Mouse (Mus musculus) liver, embryonic 18 days (tissue): ENCODE measurements around the gene Rnf216. TPM values are rescaled to one million over a fixed set of nuclear protein-coding genes. Genes with fewer than 3 reads are reported as not detected.

Experiments used
- polyA plus RNA-seq: library from polyadenylated mRNA; depleted of rRNA; stranded (reverse); fragments of >200 nt; gene quantifications from 2 replicates; pipeline ENCODE4 v1.2.3, GENCODE M21; 2012; rRNA removed

Rnf216 gene
- polyA plus RNA-seq: 6.8 and 9.0 TPM in 2 replicates

DNA sequence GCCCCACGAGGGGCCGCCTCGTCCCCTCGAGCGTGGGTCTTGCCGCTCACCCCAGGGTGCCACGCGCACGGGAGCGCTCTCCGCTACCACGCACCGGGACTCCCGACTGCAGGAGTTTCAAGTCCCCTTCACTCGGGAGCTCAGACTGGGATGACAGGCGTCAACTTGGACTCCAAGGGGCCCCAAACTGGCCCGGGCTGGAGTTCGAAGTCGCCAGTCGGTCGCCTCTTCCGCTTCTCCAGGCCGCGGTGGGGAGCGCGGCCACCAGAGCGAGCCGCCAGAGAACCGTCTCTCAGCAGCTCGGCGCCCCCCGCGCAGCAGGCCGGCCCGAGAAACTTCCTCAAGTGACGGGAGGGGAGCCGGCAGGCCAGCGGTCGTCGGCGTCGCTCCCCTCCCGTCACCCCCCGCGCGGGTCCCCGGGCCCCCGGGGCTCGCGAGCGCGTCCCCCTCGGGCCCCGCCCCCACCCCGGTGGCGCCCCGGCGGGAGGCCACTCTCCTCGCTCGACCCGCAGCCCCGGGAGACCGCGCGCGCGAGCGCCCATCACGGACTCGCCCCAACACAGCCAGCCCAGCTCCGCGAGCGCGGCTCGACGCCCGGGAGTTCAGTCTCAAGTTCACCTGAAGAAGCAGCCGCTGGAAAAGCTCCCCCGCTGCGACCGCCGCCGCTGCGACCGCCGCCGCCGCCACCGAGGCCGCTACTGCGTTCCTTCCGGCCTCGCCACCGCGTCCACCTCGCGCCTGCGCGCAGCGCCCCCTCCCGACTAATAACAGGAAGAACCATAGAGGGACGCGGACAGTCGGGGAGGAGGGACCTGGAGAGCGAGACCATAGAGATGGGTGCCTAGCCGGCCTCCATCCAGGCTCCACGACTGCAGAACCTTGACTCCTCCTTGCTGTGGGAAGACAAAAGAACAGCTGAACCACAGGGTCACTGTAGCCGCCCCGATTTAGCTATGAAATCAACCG, at the start of gene Rnf216:
Rnf216 (minus strand) TSS at position 714 of the 966 bp plus-strand sequence.

DNA sequence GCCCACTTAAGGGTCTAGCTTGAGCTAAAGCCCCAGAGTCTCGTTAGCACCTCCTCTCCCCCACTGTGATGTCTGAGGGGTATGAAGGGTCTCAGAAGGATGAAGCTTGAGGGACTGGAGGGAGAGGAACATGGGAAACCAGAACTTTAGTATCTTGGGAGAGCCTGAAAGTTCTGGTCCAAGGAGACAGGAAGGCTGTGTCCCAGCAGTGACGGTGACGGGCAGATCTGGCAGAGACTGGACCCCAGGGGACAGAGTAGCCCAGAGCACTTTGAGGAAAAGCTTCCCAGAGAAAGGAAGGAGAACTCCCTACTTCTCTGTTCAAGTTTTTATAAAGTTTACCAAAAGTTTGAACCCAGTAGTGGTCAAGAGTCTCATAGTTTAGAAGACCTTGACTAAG, 34.7 kb upstream of the Rnf216 start, which contains the start of gene Olfr718-ps1:
Olfr718-ps1 (minus strand) TSS at position 101 of the 400 bp plus-strand sequence.

DNA sequence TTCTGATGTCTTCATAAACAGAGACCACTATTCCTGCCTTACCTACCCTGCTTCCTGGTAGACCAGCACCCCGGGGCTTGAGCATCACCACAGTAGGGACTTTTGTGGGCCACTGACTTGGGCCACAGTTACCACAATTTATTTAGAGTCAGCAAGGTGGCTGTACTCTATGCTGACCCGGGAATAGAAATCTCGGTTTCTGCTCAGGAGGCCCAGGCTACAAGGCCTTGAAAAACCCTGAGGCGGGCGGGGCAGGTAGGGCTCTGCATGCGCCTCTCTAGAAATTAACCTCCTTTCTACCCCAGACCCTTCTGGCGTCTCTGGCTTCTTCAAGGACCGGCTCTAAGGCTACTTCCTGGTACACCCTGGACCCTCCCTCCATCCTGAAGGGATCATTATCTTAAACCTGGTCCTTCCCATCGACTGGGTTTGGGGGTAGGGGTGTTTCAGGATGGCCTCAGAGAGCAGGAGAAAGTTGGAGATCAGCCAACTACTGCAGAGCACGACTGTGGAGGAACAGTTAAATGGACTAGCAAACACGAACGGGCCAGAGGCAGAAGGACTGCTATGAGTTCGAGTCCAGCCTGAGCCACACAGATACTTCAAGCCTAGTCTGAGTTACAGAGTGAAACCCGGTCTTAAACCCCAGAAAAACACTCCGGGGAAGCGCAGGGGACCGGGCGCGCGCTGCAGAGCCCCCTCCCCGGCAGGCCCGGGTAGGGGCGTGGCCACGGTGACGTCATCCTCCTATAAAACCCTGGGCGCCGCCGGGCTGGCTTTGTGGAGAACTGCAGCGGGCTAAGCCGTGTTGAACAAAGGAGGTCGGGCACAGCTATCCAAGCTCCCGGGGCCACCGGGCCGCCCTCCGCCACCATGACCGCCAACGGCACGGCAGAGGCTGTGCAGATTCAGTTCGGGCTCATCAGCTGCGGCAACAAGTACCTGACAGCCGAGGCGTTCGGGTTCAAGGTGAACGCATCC, 152.9 kb downstream of the Rnf216 start, which contains the start of gene Fscn1:
Fscn1 (plus strand) TSS at position 768 of the 981 bp plus-strand sequence.

Other genes with a start within 250 kb of the Rnf216 start
- 1.5 and 2.0 TPM in 2 replicates for gene Fbxl18, start 217.6 kb downstream of the Rnf216 start, polyA plus RNA-seq
- 1,039 and 1,049 TPM in 2 replicates for gene Actb, start 206.2 kb downstream of the Rnf216 start, polyA plus RNA-seq
- 9.2 and 9.4 TPM in 2 replicates for gene Fscn1, start 152.7 kb downstream of the Rnf216 start, polyA plus RNA-seq
- not detected in 2 replicates for gene Olfr718-ps1, start 34.6 kb upstream of the Rnf216 start, polyA plus RNA-seq
- 1.9 TPM in 2 replicates for gene Rbak, start 67.8 kb upstream of the Rnf216 start, polyA plus RNA-seq
- not detected in 2 replicates for gene Spdye4b, start 68.0 kb upstream of the Rnf216 start, polyA plus RNA-seq
- gene Spdye4a, start 113.9 kb upstream of the Rnf216 start, polyA plus RNA-seq: not detected in 2 replicates
- 2.8 and 3.0 TPM in 2 replicates for gene Zfp12, start 122.2 kb upstream of the Rnf216 start, polyA plus RNA-seq
- gene Zfp316, start 157.0 kb upstream of the Rnf216 start, polyA plus RNA-seq: 0.60 and 0.80 TPM in 2 replicates
- gene Zfp853, start 180.6 kb upstream of the Rnf216 start, polyA plus RNA-seq: 0.07 TPM in 2 replicates
- 7.2 TPM in 2 replicates for gene E130309D02Rik, start 202.4 kb upstream of the Rnf216 start, polyA plus RNA-seq
- gene Zdhhc4, start 216.3 kb upstream of the Rnf216 start, polyA plus RNA-seq: 15.6 and 17.5 TPM in 2 replicates
- 0.01 and 0.03 TPM in 2 replicates for gene Grid2ip, start 244.3 kb upstream of the Rnf216 start, polyA plus RNA-seq